Mouse (Mus musculus): ENCODE data around the gene Krtap9-1.
"Not testable (repeated sequence)": the region's sequence is repeated elsewhere in the genome, so short reads cannot be mapped to it uniquely, and the experiment has no call there.

Krtap9-1 gene

GRCm38 (mm10) chr11:99873089-99873488 is at the start of gene Krtap9-1:
Gene Krtap9-1 (plus strand): TSS chr11:99873389.
- DNase-seq, result not testable (repeated sequence)

- no peak for DNase-seq
These were observed 35.2 kb upstream of the Krtap9-1 start, which contains the start of gene 2300003K06Rik for GRCm38 (mm10) chr11:99837966-99838365. Gene 2300003K06Rik (minus strand): TSS chr11:99838066.

- no peak for DNase-seq
These were observed 31.0 kb upstream of the Krtap9-1 start for GRCm38 (mm10) chr11:99842185-99842584.

- no peak for DNase-seq
These were observed 26.4 kb upstream of the Krtap9-1 start for GRCm38 (mm10) chr11:99846746-99847145.

- DNase-seq, result no peak
These were observed 21.7 kb upstream of the Krtap9-1 start, which contains the start of gene Krtap4-16 for GRCm38 (mm10) chr11:99851508-99851907. Gene Krtap4-16 (minus strand): TSS chr11:99851608.

- DNase-seq, result no peak
These were observed 19.1 kb upstream of the Krtap9-1 start for GRCm38 (mm10) chr11:99854121-99854520.

GRCm38 (mm10) chr11:99857617-99858016 is 15.6 kb upstream of the Krtap9-1 start, which contains the start of gene Gm11568:
Gene Gm11568 (plus strand): TSS chr11:99857917.
- no peak for DNase-seq

GRCm38 (mm10) chr11:99858761-99859160 is 14.4 kb upstream of the Krtap9-1 start:
- no peak for DNase-seq

- not testable (repeated sequence) for DNase-seq
These were observed 9.0 kb upstream of the Krtap9-1 start, which contains the start of gene Gm11559 for GRCm38 (mm10) chr11:99864176-99864575. Gene Gm11559 (plus strand): TSS chr11:99864476.

GRCm38 (mm10) chr11:99878887-99879286 is 5.7 kb downstream of the Krtap9-1 start, which contains the start of gene Gm11567:
Gene Gm11567 (plus strand): TSS chr11:99879187.
- not testable (repeated sequence) for DNase-seq

GRCm38 (mm10) chr11:99907620-99908019 is 34.4 kb downstream of the Krtap9-1 start, which contains the start of gene Krtap31-1:
Gene Krtap31-1 (plus strand): TSS chr11:99907920.
- no peak for DNase-seq

GRCm38 (mm10) chr11:99914451-99914850 is 41.3 kb downstream of the Krtap9-1 start, which contains the start of gene Gm11565:
Gene Gm11565 (plus strand): TSS chr11:99914751.
- no peak for DNase-seq
